Mouse (Mus musculus): ENCODE results near the gene Rhog. TPM values are rescaled to one million over a fixed set of nuclear protein-coding genes. Genes with fewer than 3 reads are reported as not detected.

Rhog gene
- polyA plus RNA-seq, 1 experiment from 2014 or later, result 29.9 TPM

GRCm38 (mm10) chr7:102205646-102206045 lies 50.2 kb downstream of the Rhog start:
- H3K36me3 ChIP-seq, result no peaks in the 10 kb centered on the region; the same call in 1 of the 2 replicates
- ATAC-seq (ENCODE audit: low FRiP score), result no peak
- no peak overlapping the region for H3K9ac ChIP-seq
- 94% methylated on average over 1 of the region's 1 CpGs for WGBS
- no peak overlapping the region for H3K27ac ChIP-seq
- peaks cover 8% of the 10 kb centered on the region for H3K4me1 ChIP-seq
- H3K9me3 ChIP-seq (replicated peaks), result no peaks in the 10 kb centered on the region
- H3K27me3 ChIP-seq, result no peaks in the 10 kb centered on the region
- no peak overlapping the region for H3K4me2 ChIP-seq (replicated peaks)
- H3K4me3 ChIP-seq, result no peak overlapping the region

- Histone ChIP-seq H3K27ac (no peak overlapping the region), H3K4me3 (no peak overlapping the region), H3K27me3 (no peaks in the 10 kb centered on the region), H3K4me2 (replicated peaks) (no peak overlapping the region), H3K9ac (no peak overlapping the region), H3K9me3 (replicated peaks) (no peaks in the 10 kb centered on the region), H3K36me3 (no peaks in the 10 kb centered on the region; the same call in 1 of the 2 replicates), H3K4me1 (peaks cover 8% of the 10 kb centered on the region)
- no peak for ATAC-seq (ENCODE audit: low FRiP score)
- WGBS, result 91% methylated on average over 3 of the region's 3 CpGs
Measured at GRCm38 (mm10) chr7:102204296-102204857, 51.5 kb downstream of the Rhog start.

- no peak for ATAC-seq (ENCODE audit: low FRiP score)
- no peaks in the 10 kb centered on the region for H3K27me3 ChIP-seq
- H3K9ac ChIP-seq, result no peak overlapping the region
Measured at GRCm38 (mm10) chr7:102200996-102201785, 54.7 kb downstream of the Rhog start.

GRCm38 (mm10) chr7:102200576-102200975 lies 55.3 kb downstream of the Rhog start:
- ATAC-seq (ENCODE audit: low FRiP score), result no peak
- Histone ChIP-seq H3K4me2 (replicated peaks) (no peak overlapping the region), H3K36me3 (no peaks in the 10 kb centered on the region; the same call in 1 of the 2 replicates), H3K9ac (no peak overlapping the region), H3K4me3 (no peak overlapping the region), H3K4me1 (no peaks in the 10 kb centered on the region), H3K9me3 (replicated peaks) (no peaks in the 10 kb centered on the region), H3K27me3 (no peaks in the 10 kb centered on the region), H3K27ac (no peak overlapping the region)
- WGBS, result 85% methylated on average over 3 of the region's 3 CpGs

More at GRCm38 (mm10) chr7:102200996-102201785, 54.7 kb downstream of the Rhog start:
- Histone ChIP-seq H3K4me1 (no peaks in the 10 kb centered on the region), H3K4me3 (no peak overlapping the region), H3K27ac (no peak overlapping the region), H3K4me2 (replicated peaks) (no peak overlapping the region), H3K9me3 (replicated peaks) (no peaks in the 10 kb centered on the region), H3K36me3 (no peaks in the 10 kb centered on the region; the same call in 1 of the 2 replicates)

- peaks cover 61% of the 10 kb centered on the region for H3K36me3 ChIP-seq
- no peak overlapping the region for H3K4me3 ChIP-seq
- H3K4me2 ChIP-seq (replicated peaks), result no peak overlapping the region
- no peaks in the 10 kb centered on the region for H3K4me1 ChIP-seq
- no peak for ATAC-seq (ENCODE audit: low FRiP score)
- H3K27ac ChIP-seq, result no peak overlapping the region
- no peaks in the 10 kb centered on the region for H3K9me3 ChIP-seq (replicated peaks)
- H3K27me3 ChIP-seq, result no peaks in the 10 kb centered on the region
- H3K9ac ChIP-seq, result no peak overlapping the region
- 94% methylated on average over 1 of the region's 1 CpGs for WGBS
Measured at GRCm38 (mm10) chr7:102192356-102192755, 63.5 kb downstream of the Rhog start.

Other genes with a start within 250 kb of the Rhog start
- gene Il18bp, start 237.4 kb downstream of the Rhog start, polyA plus RNA-seq (2016; fragmentation: Nextera tagmentation; extraction: Ambion mirVana), result 3.9 and 5.4 TPM in 2 replicates
- gene Rnf121, start 190.6 kb downstream of the Rhog start, polyA plus RNA-seq (2016; fragmentation: Nextera tagmentation; extraction: Ambion mirVana), result 29.2 and 31.6 TPM in 2 replicates
- 34.6 and 37.3 TPM in 2 replicates for gene Xndc1, start 190.5 kb downstream of the Rhog start, polyA plus RNA-seq (2016; fragmentation: Nextera tagmentation; extraction: Ambion mirVana)
- gene Xntrpc, start 190.3 kb downstream of the Rhog start, polyA plus RNA-seq (2016; fragmentation: Nextera tagmentation; extraction: Ambion mirVana), result 2.5 and 3.0 TPM in 2 replicates
- gene Trpc2, start 172.9 kb downstream of the Rhog start, polyA plus RNA-seq (2016; fragmentation: Nextera tagmentation; extraction: Ambion mirVana), result 0.21 TPM in 1 of 2 replicates, not detected in the other
- 1.2 and 2.4 TPM in 2 replicates for gene Art1, start 154.3 kb downstream of the Rhog start, polyA plus RNA-seq (2016; fragmentation: Nextera tagmentation; extraction: Ambion mirVana)
- gene Art5, start 146.6 kb downstream of the Rhog start, polyA plus RNA-seq (2016; fragmentation: Nextera tagmentation; extraction: Ambion mirVana), result 1.1 and 1.3 TPM in 2 replicates
- gene Chrna10, start 139.2 kb downstream of the Rhog start, polyA plus RNA-seq (2016; fragmentation: Nextera tagmentation; extraction: Ambion mirVana), result not detected in 2 replicates
- gene Nup98, start 45.9 kb downstream of the Rhog start, polyA plus RNA-seq (2016; fragmentation: Nextera tagmentation; extraction: Ambion mirVana), result 42.0 and 42.3 TPM in 2 replicates
- gene Pgap2, start 45.8 kb downstream of the Rhog start, polyA plus RNA-seq (2016; fragmentation: Nextera tagmentation; extraction: Ambion mirVana), result 57.1 and 61.0 TPM in 2 replicates
- 14.8 and 17.1 TPM in 2 replicates for gene Stim1, start 11.8 kb upstream of the Rhog start, polyA plus RNA-seq (2016; fragmentation: Nextera tagmentation; extraction: Ambion mirVana)
- gene Rrm1, start 185.6 kb upstream of the Rhog start, polyA plus RNA-seq (2016; fragmentation: Nextera tagmentation; extraction: Ambion mirVana), result 114 and 116 TPM in 2 replicates
- gene Olfr543, start 225.6 kb upstream of the Rhog start, polyA plus RNA-seq (2016; fragmentation: Nextera tagmentation; extraction: Ambion mirVana), result 0.31 and 0.55 TPM in 2 replicates
- 0.15 and 0.20 TPM in 2 replicates for gene Olfr544, start 232.3 kb upstream of the Rhog start, polyA plus RNA-seq (2016; fragmentation: Nextera tagmentation; extraction: Ambion mirVana)
- gene Olfr545, start 243.5 kb upstream of the Rhog start, polyA plus RNA-seq (2016; fragmentation: Nextera tagmentation; extraction: Ambion mirVana), result 0.17 and 0.22 TPM in 2 replicates